Mouse (Mus musculus) CD4-positive helper T cell, adult 2 months (primary cell): ENCODE measurements at regions not wholly inside any gene's neighbourhood (a gene's known extent, or its start where the extent isn't known, plus 50 kb on each side); places are given as distances from the start of the nearest gene placed in this dataset.

ENCODE experiments used
- DNase-seq: peaks from one replicate; pipeline ENCODE4 v3.0.0-alpha.2; 2012; ENCODE audit warnings: low read depth, missing footprints, low spot score

- no peak for DNase-seq
These were observed 107.3 kb upstream of the Tnp1 start for GRCm38 (mm10) chr1:73123012-73123411.

DNA sequence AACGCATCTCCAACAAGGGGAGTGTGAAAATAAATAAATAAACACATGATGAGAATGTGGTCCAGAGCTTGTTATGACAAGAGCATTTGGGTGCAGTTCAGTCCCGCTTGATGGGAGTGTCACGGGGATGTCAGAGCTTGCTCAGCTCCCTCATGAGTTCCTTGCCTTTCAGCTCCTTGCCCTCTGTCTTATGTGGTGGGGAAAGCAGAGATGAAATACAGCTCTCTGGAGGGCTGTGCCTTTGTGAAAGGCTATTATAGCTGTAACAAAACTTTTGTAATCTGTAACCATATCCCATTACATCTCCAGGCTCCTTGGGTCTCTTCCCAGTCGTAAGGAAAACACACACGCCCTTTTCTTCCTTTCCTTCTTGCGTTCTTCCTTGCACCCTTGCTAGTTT lies 103.0 kb upstream of the Tnp1 start:
- no peak for DNase-seq

- no peak for DNase-seq
These were observed 100.8 kb upstream of the Tnp1 start for GRCm38 (mm10) chr1:73116526-73116925.

DNA sequence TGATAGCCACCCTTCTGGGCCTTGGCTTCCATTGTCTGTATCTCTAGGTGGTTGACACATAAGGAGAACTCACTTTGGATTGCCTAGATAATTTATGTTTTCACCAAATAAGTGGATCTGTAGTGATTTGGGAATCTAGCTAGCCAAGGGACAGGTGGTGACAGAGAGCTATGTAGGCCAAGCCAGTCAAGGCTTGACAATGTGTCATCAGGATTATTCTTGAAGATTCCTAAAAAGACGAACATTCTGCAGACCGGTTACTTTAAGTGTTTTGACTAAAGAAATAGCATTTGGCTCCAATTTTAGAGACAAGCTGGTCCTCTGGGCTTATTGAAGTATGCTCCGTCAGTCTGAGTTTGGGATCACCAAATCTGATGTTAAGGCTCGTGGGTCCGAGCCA lies 100.1 kb upstream of the Tnp1 start:
- DNase-seq, result no peak

GRCm38 (mm10) chr1:73113137-73113536 lies 97.4 kb upstream of the Tnp1 start:
- DNase-seq, result no peak

DNA sequence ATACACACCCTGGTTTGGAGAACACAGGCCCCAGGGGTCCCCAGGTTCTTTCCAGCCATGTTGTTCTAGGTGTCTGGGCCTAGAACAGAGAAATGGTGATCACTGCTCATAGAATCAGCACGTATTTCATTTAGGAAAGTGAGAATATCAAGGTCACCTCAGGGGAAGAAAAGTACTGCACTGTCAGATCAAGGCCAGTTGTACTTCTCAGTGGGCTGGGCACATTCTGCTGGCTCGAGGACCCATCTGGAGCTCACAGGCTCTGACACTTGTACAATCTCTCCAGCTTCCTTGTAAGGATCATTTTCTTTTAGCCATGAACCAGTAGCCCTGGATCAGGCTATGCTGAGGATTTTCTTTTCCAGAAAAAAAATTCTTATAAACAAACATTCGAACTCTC lies 97.0 kb upstream of the Tnp1 start:
- no peak for DNase-seq

DNA sequence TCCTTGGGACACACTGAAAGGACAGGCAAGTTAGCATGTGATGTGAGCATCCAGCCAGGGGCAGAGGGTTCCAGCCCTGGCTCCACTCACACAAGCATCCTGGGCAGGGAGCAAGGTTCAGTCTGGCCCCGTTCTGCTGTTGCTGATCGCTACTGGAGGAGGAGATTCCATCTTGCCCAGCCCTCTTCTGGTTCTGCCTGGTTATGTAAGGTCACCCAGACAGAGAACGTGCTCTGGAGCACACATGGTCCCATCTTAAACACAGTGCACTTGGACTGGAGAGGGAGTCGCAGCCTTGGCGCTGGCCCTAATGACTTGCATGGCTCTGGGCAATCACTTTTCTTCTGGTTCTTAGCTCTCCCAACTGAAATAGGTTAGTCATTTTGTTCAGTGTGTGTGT lies 96.2 kb upstream of the Tnp1 start:
- no peak for DNase-seq

DNA sequence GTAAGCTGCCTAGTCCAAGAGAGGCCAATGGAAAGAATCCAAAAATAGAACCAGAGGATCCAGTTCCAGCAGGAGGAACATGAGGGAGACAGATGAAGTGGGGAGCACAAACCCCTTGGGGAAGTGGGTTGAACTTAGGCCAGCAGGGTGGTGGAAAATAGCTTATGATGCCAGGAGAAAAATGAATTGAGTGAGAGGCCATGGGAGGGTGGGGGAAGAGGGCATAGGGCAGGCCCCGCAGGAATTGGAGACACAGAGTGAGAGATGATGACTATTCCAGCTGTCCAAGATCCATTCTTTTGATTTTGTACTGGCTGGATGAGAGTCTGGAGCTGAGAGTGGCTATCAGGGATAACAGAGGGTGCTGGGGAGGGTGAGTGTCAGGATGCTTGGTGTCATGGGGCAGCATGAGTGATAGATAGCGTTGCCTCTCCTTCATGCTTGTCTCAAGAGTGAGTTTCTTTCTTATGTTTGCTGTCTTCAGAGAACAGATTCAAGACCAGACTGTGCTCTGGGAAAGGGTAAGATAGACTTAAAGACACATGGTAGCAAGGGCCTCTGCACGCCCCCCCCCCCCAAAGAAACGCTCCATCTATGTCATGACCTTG lies 90.3 kb upstream of the Tnp1 start:
- DNase-seq, result no peak

- no peak for DNase-seq
These were observed 82.1 kb upstream of the Tnp1 start for GRCm38 (mm10) chr1:73097645-73098440.

GRCm38 (mm10) chr1:73089636-73090035 lies 73.9 kb upstream of the Tnp1 start:
- DNase-seq, result no peak

GRCm38 (mm10) chr1:73088494-73088893 lies 72.8 kb upstream of the Tnp1 start:
- no peak for DNase-seq

DNA sequence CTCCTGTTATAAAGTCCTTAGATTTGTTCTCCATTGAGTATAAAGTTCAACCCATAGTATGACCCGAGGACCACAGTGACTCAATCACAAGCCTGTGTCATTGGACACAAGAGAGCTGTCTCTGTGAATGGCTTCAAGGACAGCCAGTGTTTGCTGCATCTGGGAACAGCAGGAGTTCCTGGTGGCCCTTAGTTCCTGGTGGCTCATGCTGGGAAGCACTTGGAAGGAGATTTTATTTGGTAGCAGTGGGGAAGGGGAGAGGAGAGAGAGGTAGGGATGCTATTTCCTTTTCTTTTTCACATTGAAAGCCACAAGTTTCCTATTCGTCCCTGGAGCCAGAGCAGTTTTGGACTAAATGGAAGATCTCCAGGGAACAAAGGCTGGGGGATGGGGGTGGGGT lies 69.2 kb upstream of the Tnp1 start:
- DNase-seq, result no peak

DNA sequence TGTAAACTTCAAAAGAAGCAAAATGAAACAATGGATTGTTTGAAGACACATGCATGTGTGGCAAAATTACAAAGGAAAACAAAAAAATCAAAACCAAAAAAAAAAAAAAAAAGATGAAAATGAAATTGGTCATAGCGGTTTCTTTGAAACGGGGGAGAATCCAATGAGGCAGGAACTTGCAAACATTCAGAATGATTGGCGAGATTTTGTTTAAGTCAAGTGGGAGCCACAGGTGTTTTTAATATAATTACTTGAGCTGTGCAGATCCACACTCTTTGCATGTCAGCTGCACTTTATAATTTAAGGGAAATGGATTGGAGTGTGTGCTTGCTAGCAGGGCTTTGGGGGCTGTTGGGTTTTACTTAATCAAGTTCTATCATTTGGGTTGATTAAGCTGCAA lies 67.7 kb upstream of the Tnp1 start:
- DNase-seq, result no peak

DNA sequence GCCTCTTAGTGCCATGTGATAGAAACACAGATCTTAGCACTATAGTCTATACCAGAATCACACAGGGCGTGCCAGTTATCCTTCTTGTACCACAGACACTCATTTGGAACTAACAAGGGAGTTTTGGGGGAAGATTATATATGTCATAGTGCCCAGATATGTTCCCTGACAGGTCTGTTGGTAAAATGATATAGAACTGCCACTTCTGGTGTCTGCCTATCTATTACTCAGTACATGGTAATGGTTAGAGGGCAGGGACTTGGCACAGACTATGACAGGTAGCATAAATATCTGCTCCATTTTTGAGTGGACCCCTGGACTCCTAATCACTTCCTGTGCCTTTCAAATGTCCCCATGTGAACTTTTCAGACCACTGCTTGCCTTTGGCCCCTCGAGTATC lies 63.8 kb upstream of the Tnp1 start:
- DNase-seq, result no peak

- no peak for DNase-seq
These were observed 61.4 kb upstream of the Tnp1 start for GRCm38 (mm10) chr1:73077156-73077555.

DNA sequence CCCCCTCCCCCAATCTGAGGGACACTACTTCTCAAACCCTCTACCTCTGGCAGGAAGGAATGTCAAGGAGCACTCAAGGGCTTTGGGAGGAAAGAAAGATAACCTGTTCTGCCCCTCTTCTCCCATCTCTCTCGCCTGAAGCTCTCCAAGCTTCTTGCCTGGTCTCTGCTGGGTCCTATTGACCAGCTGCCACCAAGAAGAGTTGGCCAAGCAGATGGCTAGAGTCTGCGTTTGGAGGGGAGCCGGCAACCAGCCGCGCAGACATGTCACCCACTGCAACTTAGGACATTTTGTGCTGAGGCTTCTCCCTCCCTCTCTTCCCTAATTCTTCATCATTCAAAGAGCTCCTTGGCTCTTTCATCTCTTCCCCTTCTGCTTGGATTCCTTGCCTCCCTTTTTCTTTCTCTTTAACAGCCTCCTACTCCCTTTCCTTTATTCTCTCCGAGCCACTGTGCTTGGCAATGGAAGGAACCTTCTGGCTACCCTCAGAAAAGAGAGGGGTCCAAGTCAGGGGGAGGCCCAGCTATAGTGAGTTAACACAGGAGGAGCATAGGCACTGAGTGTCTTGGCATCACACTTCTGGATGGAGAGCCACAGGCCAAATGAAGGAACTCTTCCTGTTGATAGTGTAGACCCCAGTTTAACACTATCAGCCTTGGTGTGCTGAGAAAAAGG lies 60.1 kb upstream of the Tnp1 start:
- no peak for DNase-seq

GRCm38 (mm10) chr1:73075159-73075558 lies 59.5 kb upstream of the Tnp1 start:
- DNase-seq, result no peak

DNA sequence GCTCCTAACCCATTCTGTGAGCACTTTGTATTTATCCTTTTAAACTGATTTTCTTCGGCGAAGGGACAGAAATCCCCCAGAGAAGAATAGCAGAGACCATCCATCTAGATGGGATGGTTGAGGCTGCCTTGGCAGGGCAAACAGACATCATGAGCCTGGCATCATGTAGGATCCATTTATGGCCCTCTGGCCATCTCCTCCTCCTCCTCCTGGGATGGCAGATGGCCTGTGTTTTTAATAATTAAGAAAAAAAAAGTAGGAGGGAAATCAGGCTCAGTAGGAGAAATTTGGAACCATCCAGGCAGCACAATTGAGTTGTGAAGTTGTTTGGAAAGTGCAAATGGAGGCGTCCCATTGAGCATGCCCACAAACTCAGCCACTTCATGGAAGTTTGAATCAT lies 58.8 kb upstream of the Tnp1 start:
- DNase-seq, result no peak

DNA sequence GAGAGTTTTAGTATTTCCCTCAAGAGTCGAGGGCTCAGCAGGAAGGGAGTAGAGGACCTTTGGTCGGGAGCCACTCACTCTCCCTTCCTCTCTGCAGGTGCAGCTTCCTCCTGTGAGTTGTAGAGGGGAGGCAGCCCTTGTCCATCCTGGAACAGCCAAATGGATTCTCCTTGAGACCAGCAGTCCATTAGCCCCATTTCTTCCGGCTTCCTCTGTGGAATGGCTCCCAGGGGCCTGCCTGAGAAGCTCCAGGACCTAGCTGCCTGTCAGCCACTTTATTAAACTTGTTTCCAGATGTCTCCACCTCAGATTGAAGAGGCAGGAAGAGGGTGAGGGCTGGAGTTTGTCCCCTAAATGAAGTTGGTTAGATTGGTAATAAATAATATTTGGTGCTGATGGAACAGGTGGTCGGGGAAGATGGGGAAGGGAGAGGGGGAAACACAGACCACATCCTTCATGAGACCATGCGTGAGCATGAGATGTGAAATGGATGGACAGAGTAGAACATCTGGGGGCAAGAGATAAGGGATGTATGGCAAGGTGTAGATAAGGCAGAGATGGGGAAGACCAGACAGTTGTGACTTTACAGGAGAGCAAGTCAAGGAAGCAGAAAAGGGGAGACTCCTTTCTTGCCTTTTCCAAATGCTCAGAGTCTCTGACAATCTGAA lies 56.7 kb upstream of the Tnp1 start:
- no peak for DNase-seq

DNA sequence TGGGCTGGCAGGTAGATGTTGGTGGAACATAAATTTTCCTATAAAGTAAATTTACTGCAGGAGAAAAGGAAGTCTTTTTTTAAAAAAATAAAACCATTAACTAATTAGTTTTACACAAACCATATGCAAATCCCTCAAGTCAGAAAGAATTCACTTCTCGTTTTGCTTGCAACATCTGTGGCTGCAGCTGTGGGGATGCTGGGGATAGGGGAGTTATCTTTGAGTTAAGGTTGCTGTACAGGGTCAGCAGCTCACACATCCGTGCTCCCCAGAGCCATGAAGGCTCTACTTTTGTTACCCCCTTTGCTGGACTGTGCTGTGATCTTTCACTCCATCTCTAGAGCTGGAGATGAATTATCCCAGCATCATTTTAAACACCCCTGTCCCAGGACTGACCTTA lies 54.4 kb upstream of the Tnp1 start:
- no peak for DNase-seq
